Mouse (Mus musculus) C2C12 (cell line): ENCODE measurements around the gene Sorl1. TPM values are rescaled to one million over a fixed set of nuclear protein-coding genes. Genes with fewer than 3 reads are reported as not detected.

Source experiments
- H3K27me3 ChIP-seq: one replicate; pipeline ENCODE4 v1.6.1; 2011; ENCODE audit not compliant: control insufficient read depth, insufficient read depth, insufficient read length
- H3K36me3 ChIP-seq: one replicate; pipeline ENCODE4 v1.6.1; 2011; ENCODE audit not compliant: control insufficient read depth, insufficient read depth
- H3K4me3 ChIP-seq: one replicate; pipeline ENCODE4 v1.5.1; 2011; ENCODE audit warnings: mild to moderate bottlenecking, control low read depth; ENCODE audit not compliant: poor library complexity, insufficient read depth, severe bottlenecking
- H3K79me2 ChIP-seq: one replicate; pipeline ENCODE4 v1.6.1; 2011; ENCODE audit not compliant: control insufficient read depth, insufficient read depth
- H3K79me3 ChIP-seq: one replicate; pipeline ENCODE4 v1.6.1; 2011; ENCODE audit warnings: low read depth, control low read depth
- H3ac ChIP-seq: one replicate; pipeline ENCODE3; 2011; ENCODE audit warnings: low read depth; ENCODE audit not compliant: control insufficient read depth, insufficient read length
- CEBPB ChIP-seq: IDR thresholded peaks from one replicate; pipeline ENCODE4 v1.6.1; 2011; ENCODE audit warnings: low read depth, mild to moderate bottlenecking, control low read depth, moderate library complexity
- CTCF ChIP-seq: IDR thresholded peaks from one replicate; pipeline ENCODE4 v1.5.1; 2011; ENCODE audit not compliant: control insufficient read depth, insufficient read depth, insufficient read length
- FOSL1 ChIP-seq: IDR thresholded peaks from one replicate; pipeline ENCODE4 v1.8.0; 2011; ENCODE audit warnings: mild to moderate bottlenecking, low read length; ENCODE audit not compliant: poor library complexity, insufficient read depth, severe bottlenecking
- MAX ChIP-seq: IDR thresholded peaks from one replicate; pipeline ENCODE4 v1.6.1; 2011; ENCODE audit warnings: mild to moderate bottlenecking, control low read depth
- MYOD1 ChIP-seq: IDR thresholded peaks from one replicate; pipeline ENCODE4 v1.6.1; 2011; ENCODE audit warnings: low read depth; ENCODE audit not compliant: control insufficient read depth, insufficient read length
- MYOG ChIP-seq: IDR thresholded peaks from one replicate; pipeline ENCODE4 v1.6.1; 2011; ENCODE audit not compliant: control insufficient read depth, insufficient read length; ENCODE audit errors: extremely low read depth
- USF1 ChIP-seq: IDR thresholded peaks from one replicate; pipeline ENCODE4 v1.6.1; 2011; ENCODE audit warnings: low read depth, mild to moderate bottlenecking, control low read depth, moderate library complexity
- polyA plus RNA-seq: library from polyadenylated mRNA; unstranded; fragments of >200 nt; fragmentation: generic; extraction: Trizol; gene quantifications from one replicate; pipeline ENCODE4 v1.2.1, GENCODE M21; 2012; ENCODE audit warnings: missing spikeins

Gene Sorl1
- polyA plus RNA-seq, 1 experiment, result 0.02 TPM

DNA sequence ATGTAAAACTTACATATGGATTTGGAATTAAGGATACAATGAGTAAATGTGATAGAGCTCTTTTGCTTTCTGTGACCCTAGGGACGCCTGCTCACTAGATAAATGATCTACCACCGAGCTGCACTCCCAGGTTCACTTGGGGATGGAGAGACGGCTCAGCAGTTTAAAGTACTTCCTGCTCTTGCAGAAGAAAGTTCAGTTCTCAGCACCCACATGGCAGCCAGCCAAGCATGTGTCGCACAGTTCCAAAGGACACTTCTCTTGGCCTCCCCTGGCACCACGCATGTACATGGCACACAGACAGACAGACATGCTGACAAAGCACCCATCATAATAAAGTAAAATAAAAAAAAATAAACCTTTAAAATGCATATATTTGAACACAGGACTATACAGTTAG, 88.1 kb downstream of the Sorl1 start:
- Histone ChIP-seq H3K36me3 (no peaks in the 10 kb centered on the region), H3K79me2 (no peaks in the 10 kb centered on the region), H3K4me3 (no peak overlapping the region), H3K79me3 (no peaks in the 10 kb centered on the region), H3ac (no peak overlapping the region), H3K27me3 (peaks cover 23% of the 10 kb centered on the region)
- no peak for TF ChIP-seq MAX
- no peak for TF ChIP-seq MYOG
- TF ChIP-seq MYOD1, result no peak
- TF ChIP-seq FOSL1, result no peak
- TF ChIP-seq CTCF, result no peak
- no peak for TF ChIP-seq USF1
- TF ChIP-seq CEBPB, result no peak

GRCm38 (mm10) chr9:42035213-42035765, 88.8 kb downstream of the Sorl1 start:
- no peak overlapping the region for H3ac ChIP-seq
- TF ChIP-seq MYOG, result no peak
- TF ChIP-seq CEBPB, result no peak
- TF ChIP-seq MAX, result no peak
- TF ChIP-seq CTCF, result no peak
- TF ChIP-seq FOSL1, result no peak
- H3K27me3 ChIP-seq, result peaks cover 19% of the 10 kb centered on the region
- H3K4me3 ChIP-seq, result no peak overlapping the region
- H3K79me2 ChIP-seq, result no peaks in the 10 kb centered on the region
- H3K36me3 ChIP-seq, result no peaks in the 10 kb centered on the region
- no peaks in the 10 kb centered on the region for H3K79me3 ChIP-seq

DNA sequence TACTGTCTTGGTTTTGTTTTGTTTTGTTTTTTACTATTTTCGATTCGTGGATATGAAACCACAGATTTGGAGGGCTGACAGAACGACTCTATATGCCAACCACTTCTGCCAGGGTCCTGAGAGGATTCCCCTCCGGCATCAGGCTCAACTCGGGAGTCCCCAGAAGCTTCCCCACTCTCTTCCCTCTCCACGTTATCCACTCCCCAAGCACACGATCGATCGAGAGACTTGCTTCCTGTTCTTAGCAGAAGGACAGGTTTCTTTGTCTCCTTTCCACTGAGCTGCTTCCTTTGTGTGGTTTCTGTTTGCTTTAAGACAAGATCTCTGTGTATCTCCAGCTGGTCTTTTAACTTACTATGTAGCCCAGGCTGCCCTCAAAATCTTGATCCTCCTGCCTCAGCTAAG, 90.0 kb downstream of the Sorl1 start:
- H3K36me3 ChIP-seq, result no peaks in the 10 kb centered on the region
- H3K79me3 ChIP-seq, result no peaks in the 10 kb centered on the region
- H3K79me2 ChIP-seq, result no peaks in the 10 kb centered on the region
- TF ChIP-seq MYOD1, result no peak
- no peak for TF ChIP-seq MAX
- no peak for TF ChIP-seq MYOG
- H3K27me3 ChIP-seq, result peaks cover 19% of the 10 kb centered on the region
- no peak overlapping the region for H3K4me3 ChIP-seq
- H3ac ChIP-seq, result no peak overlapping the region

GRCm38 (mm10) chr9:42033291-42034115, 90.6 kb downstream of the Sorl1 start:
- no peak overlapping the region for H3ac ChIP-seq

GRCm38 (mm10) chr9:42032419-42032818, 91.7 kb downstream of the Sorl1 start:
- H3K27me3 ChIP-seq, result peaks cover 19% of the 10 kb centered on the region
- H3K4me3 ChIP-seq, result no peak overlapping the region
- H3K36me3 ChIP-seq, result no peaks in the 10 kb centered on the region
- no peak for TF ChIP-seq CTCF
- TF ChIP-seq MAX, result no peak
- no peak for TF ChIP-seq MYOG
- no peak for TF ChIP-seq CEBPB
- no peak for TF ChIP-seq USF1
- TF ChIP-seq MYOD1, result no peak
- no peak for TF ChIP-seq FOSL1
- H3ac ChIP-seq, result no peak overlapping the region
- H3K79me2 ChIP-seq, result no peaks in the 10 kb centered on the region
- no peaks in the 10 kb centered on the region for H3K79me3 ChIP-seq

More at GRCm38 (mm10) chr9:42033291-42034115, 90.6 kb downstream of the Sorl1 start:
- H3K27me3 ChIP-seq, result peaks cover 19% of the 10 kb centered on the region
- H3K79me2 ChIP-seq, result no peaks in the 10 kb centered on the region
- no peaks in the 10 kb centered on the region for H3K79me3 ChIP-seq
- H3K4me3 ChIP-seq, result no peak overlapping the region
- TF ChIP-seq CEBPB (no peak), USF1 (no peak), FOSL1 (no peak), MYOD1 (no peak), CTCF (no peak), MYOG (no peak), MAX (no peak)
- no peaks in the 10 kb centered on the region for H3K36me3 ChIP-seq

DNA sequence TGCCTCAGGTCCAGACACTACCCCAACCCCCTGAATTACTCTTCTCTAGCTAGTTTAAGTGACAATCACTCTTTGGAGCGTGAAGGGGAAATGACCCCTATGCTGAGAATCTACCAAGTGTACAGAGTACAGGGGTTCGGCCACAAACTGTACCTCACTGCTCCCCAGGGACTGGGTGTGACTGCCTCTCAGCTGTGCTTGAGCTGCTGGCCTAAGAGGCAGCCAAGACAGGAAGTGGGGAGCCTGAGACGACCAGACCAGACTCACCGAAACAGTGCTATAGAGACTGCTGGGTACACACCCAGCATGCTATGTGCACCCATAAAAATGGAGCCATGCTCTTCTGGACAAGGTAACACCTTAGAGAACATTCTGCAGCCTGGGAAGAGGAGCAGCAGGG, 95.3 kb downstream of the Sorl1 start:
- Histone ChIP-seq H3K79me2 (no peaks in the 10 kb centered on the region), H3K4me3 (no peak overlapping the region), H3ac (no peak overlapping the region), H3K36me3 (no peaks in the 10 kb centered on the region), H3K79me3 (no peaks in the 10 kb centered on the region), H3K27me3 (peaks cover 15% of the 10 kb centered on the region)
- TF ChIP-seq MAX, result peak; percentile 14
- TF ChIP-seq FOSL1, result no peak
